Mouse (Mus musculus) liver, embryonic 16.5 days (tissue): ENCODE data around the gene Fam178b. TPM values are rescaled to one million over a fixed set of nuclear protein-coding genes. Genes with fewer than 3 reads are reported as not detected.

ENCODE experiments used
- ATAC-seq: fragments of 200-750 bp; cut with Nextera tagmentation; 2 replicates; pipeline ENCODE4 v1.8.0; 2017; ENCODE audit warnings: low read depth, mild to moderate bottlenecking, moderate number of reproducible peaks, moderate library complexity
- H3K27ac ChIP-seq: fragments of 300-500 bp; sonication (generic); 2 replicates; pipeline ENCODE4 v1.5.1; 2014; ENCODE audit warnings: mild to moderate bottlenecking, low read length
- H3K27me3 ChIP-seq: fragments of 300-500 bp; sonication (generic); 2 replicates; pipeline ENCODE4 v1.6.1; 2014; ENCODE audit warnings: low read depth, low read length, mixed read lengths; ENCODE audit not compliant: control insufficient read depth, insufficient read depth
- H3K36me3 ChIP-seq: fragments of 300-500 bp; sonication (generic); 2 replicates; pipeline ENCODE4 v1.6.1; 2014; ENCODE audit warnings: mild to moderate bottlenecking; ENCODE audit not compliant: control insufficient read depth, insufficient read depth
- H3K4me1 ChIP-seq: fragments of 300-500 bp; sonication (generic); 2 replicates; pipeline ENCODE4 v1.6.1; 2014; ENCODE audit warnings: low read depth, low read length, mixed read lengths; ENCODE audit not compliant: control insufficient read depth
- H3K4me2 ChIP-seq: fragments of 300-500 bp; sonication (generic); 2 replicates; pipeline ENCODE4 v1.6.1; 2014; ENCODE audit warnings: low read depth, low read length, mixed read lengths
- H3K4me3 ChIP-seq: fragments of 300-500 bp; sonication (generic); 2 replicates; pipeline ENCODE4 v1.5.1; 2014; ENCODE audit warnings: low read depth, mild to moderate bottlenecking, low read length
- H3K9ac ChIP-seq: fragments of 300-500 bp; sonication (generic); 2 replicates; pipeline ENCODE4 v1.6.1; 2014; ENCODE audit warnings: low read depth, low read length
- H3K9me3 ChIP-seq: fragments of 300-500 bp; sonication (generic); replicated peaks from 2 replicates; pipeline ENCODE4 v1.6.1; 2016; ENCODE audit warnings: low read length; ENCODE audit not compliant: control insufficient read depth
- WGBS: fragments of 180-500 bp; shearing (Covaris S2); extraction: QIAGEN DNeasy Blood & Tissue Kit; methylation state at CpG from one replicate; pipeline ENCODE4 v1.1.7; 2014; ENCODE audit not compliant: insufficient replicate concordance; 5-methylcytosine and 5-hydroxymethylcytosine counted together
- polyA plus RNA-seq: library from polyadenylated mRNA; unstranded; fragments of >200 nt; fragmentation: Nextera tagmentation; extraction: Ambion mirVana; gene quantifications from 2 replicates; pipeline ENCODE4 v1.2.1, GENCODE M21; 2015

Gene Fam178b
- polyA plus RNA-seq, 1 experiment from 2014 or later, result 0.14 TPM

- Histone ChIP-seq H3K9ac (no peak overlapping the region), H3K9me3 (no peaks in the 10 kb centered on the region), H3K4me3 (no peak overlapping the region), H3K27me3 (no peaks in the 10 kb centered on the region), H3K4me2 (no peak overlapping the region), H3K4me1 (no peaks in the 10 kb centered on the region; the same call in 1 of the 2 replicates), H3K27ac (no peak overlapping the region), H3K36me3 (no peaks in the 10 kb centered on the region)
- WGBS, result 52% methylated on average over 13 of the region's 13 CpGs
- ATAC-seq, result no peak
These were observed 94.2 kb downstream of the Fam178b start for GRCm38 (mm10) chr1:36588476-36589450.

GRCm38 (mm10) chr1:36587860-36588259 is 95.1 kb downstream of the Fam178b start:
- 77% methylated on average over 6 of the region's 6 CpGs for WGBS
- Histone ChIP-seq H3K27ac (no peak overlapping the region), H3K9me3 (no peaks in the 10 kb centered on the region)

GRCm38 (mm10) chr1:36586288-36586687 is 96.7 kb downstream of the Fam178b start:
- Histone ChIP-seq H3K9ac (no peak overlapping the region), H3K9me3 (no peaks in the 10 kb centered on the region), H3K27ac (no peak overlapping the region), H3K4me1 (peaks cover under 1% of the 10 kb centered on the region; the same call in 1 of the 2 replicates), H3K36me3 (no peaks in the 10 kb centered on the region), H3K4me3 (no peak overlapping the region), H3K4me2 (no peak overlapping the region), H3K27me3 (no peaks in the 10 kb centered on the region)
- 53% methylated on average over 4 of the region's 4 CpGs for WGBS
- ATAC-seq, result no peak

More at GRCm38 (mm10) chr1:36587860-36588259, 95.1 kb downstream of the Fam178b start:
- ATAC-seq, result no peak
- H3K4me2 ChIP-seq, result no peak overlapping the region
- no peak overlapping the region for H3K4me3 ChIP-seq
- H3K4me1 ChIP-seq, result no peaks in the 10 kb centered on the region; the same call in 1 of the 2 replicates
- H3K27me3 ChIP-seq, result no peaks in the 10 kb centered on the region
- no peak overlapping the region for H3K9ac ChIP-seq
- no peaks in the 10 kb centered on the region for H3K36me3 ChIP-seq

GRCm38 (mm10) chr1:36583408-36584116 is 99.4 kb downstream of the Fam178b start:
- no peak overlapping the region for H3K9ac ChIP-seq
- WGBS, result 65% methylated on average over 8 of the region's 8 CpGs

GRCm38 (mm10) chr1:36582211-36582610 is 100.8 kb downstream of the Fam178b start:
- Histone ChIP-seq H3K27me3 (no peaks in the 10 kb centered on the region), H3K4me3 (no peak overlapping the region), H3K9me3 (no peaks in the 10 kb centered on the region), H3K4me2 (no peak overlapping the region), H3K36me3 (no peaks in the 10 kb centered on the region), H3K27ac (no peak overlapping the region), H3K9ac (no peak overlapping the region), H3K4me1 (peaks cover 16% of the 10 kb centered on the region)
- WGBS, result 44% methylated on average over 8 of the region's 8 CpGs
- ATAC-seq, result no peak

More at GRCm38 (mm10) chr1:36583408-36584116, 99.4 kb downstream of the Fam178b start:
- H3K4me2 ChIP-seq, result no peak overlapping the region
- no peaks in the 10 kb centered on the region for H3K9me3 ChIP-seq
- ATAC-seq, result no peak
- H3K4me1 ChIP-seq, result peaks cover 16% of the 10 kb centered on the region
- no peaks in the 10 kb centered on the region for H3K36me3 ChIP-seq
- no peak overlapping the region for H3K4me3 ChIP-seq
- no peaks in the 10 kb centered on the region for H3K27me3 ChIP-seq
- no peak overlapping the region for H3K27ac ChIP-seq

DNA sequence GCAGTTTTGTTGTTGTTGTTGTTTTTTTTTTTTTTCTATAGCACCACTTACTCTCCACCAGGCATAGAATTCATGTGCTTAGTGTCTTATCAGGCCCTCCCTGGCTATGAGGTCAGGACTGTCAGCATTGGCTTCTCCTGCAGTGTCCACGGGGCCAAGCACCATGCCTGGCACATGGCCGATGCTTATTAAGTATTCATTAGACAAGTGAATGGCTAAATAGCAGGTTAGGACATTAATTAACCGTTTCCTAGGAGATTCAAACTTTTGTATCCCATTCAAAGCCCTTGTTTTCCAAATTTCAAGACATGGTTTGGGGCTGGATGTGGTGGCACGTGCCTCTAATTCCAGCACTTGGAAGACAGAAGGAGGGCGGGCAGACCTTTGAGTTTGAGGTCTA is 101.7 kb downstream of the Fam178b start:
- H3K4me3 ChIP-seq, result no peak overlapping the region
- no peak overlapping the region for H3K27ac ChIP-seq

DNA sequence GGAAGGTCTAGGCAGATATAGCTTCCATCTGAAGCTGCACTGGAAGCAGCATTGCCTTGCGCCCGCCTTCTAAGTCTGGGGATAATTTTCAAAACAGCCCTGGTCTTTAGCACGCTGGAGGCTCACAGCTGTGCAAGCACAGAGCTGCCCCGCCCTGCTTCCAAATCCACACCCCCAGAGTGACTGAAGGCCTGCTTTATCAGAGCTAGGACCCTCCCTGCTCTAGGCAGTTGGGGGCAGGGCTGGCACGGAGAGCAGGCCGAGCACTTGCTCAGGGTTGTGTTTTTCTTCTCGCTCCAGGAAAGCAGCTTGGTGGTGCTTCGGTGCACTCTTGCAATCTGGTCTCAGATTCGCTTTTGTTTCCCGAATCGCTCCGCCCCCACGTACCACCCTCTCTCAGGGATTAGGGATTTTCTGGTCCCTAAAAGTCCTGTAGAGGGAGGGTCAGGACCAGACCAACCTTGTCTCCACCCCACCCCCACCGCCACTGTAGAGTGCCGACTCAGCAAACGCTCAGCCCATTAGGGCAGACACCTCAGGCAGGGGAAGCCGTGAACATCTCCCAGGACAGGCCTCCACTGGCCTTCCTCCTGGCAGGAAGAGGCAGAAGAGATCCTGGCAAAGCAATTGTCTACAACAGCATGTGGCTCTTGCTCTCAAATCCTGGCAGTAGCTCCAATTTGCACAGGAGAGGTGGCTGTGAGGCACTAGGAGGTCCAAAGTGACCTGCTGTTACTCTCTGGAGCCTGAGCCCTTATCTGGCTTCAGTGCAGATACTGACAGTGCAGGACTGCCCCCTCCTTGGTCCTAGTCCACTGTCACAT is 102.4 kb downstream of the Fam178b start:
- Histone ChIP-seq H3K27ac (0 out of 2 replicates have a peak overlapping the region, but pooled peaks have one; percentile 16), H3K4me1 (peaks cover 16% of the 10 kb centered on the region), H3K27me3 (no peaks in the 10 kb centered on the region), H3K9ac (no peak overlapping the region; the same call in 1 of the 2 replicates), H3K4me3 (peak overlapping the region; percentile 42), H3K4me2 (peak overlapping the region; percentile 61), H3K9me3 (no peaks in the 10 kb centered on the region), H3K36me3 (no peaks in the 10 kb centered on the region)
- ATAC-seq, result peak; percentile 86
- 7% methylated on average over 17 of the region's 17 CpGs for WGBS

More for the DNA sequence above, 101.7 kb downstream of the Fam178b start:
- H3K4me2 ChIP-seq, result no peak overlapping the region
- WGBS, result 53% methylated on average over 5 of the region's 5 CpGs
- H3K9me3 ChIP-seq, result no peaks in the 10 kb centered on the region
- H3K4me1 ChIP-seq, result peaks cover 16% of the 10 kb centered on the region
- H3K9ac ChIP-seq, result no peak overlapping the region
- H3K36me3 ChIP-seq, result no peaks in the 10 kb centered on the region
- no peak for ATAC-seq
- no peaks in the 10 kb centered on the region for H3K27me3 ChIP-seq

GRCm38 (mm10) chr1:36579974-36580383 is 103.0 kb downstream of the Fam178b start:
- Histone ChIP-seq H3K27me3 (no peaks in the 10 kb centered on the region), H3K4me1 (peaks cover 16% of the 10 kb centered on the region), H3K36me3 (no peaks in the 10 kb centered on the region), H3K9me3 (no peaks in the 10 kb centered on the region), H3K27ac (no peak overlapping the region), H3K4me2 (peak overlapping the region; percentile 61), H3K4me3 (peak overlapping the region; percentile 42; the same call in 1 of the 2 replicates), H3K9ac (no peak overlapping the region)
- WGBS, result 54% methylated on average over 6 of the region's 6 CpGs
- ATAC-seq, result no peak
